Mouse (Mus musculus) testis, postnatal 14 days (tissue): ENCODE results near the gene Rspo3.
A peak's percentile ranks its signal among the peaks of the same experiment; 100 is the strongest.

Experiments used
- DNase-seq: peaks from one replicate; pipeline ENCODE4 v3.0.0; 2021; ENCODE audit warnings: low spot score

The Rspo3 gene

GRCm38 (mm10) chr10:29432935-29433453 is 102.7 kb downstream of the Rspo3 start:
- DNase-seq: no peak

DNA sequence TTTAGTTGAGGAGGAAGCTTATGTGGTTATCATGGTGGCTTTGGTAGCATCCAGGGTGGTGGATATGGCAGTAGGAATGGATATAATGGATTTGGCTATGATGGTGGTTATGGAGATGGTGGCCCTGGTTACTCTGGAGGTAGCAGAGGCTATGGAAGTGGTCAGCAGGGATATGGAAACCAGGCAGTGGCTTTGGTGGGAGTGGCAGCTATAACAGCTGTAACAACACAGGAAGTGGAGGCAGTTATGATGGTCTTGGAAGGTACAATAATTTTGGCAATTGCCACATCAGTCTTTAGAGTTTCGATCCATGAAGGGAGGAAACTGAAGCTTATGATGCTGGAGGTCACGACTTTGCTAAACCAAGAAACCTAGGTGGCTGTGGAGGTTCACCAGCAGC is 109.0 kb downstream of the Rspo3 start:
- DNase-seq: no peak

DNA sequence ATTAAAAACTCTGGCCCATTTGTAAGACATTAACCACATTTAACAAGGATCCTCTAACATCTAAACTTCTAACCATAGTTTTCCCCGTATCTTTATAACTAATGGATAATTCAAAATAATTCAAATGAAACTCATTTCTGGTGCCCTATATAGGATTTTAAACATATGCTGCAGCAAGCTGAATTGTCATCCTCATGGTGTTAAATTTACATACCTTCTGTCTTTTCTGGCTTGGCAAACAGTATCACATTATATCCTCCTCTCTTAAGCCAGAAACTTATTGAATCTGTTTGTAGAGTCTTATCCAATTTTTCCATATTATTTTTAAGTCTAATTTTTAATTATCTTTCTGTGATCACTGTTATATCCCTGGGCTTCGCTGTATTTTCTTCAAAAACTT is 111.1 kb downstream of the Rspo3 start:
- DNase-seq: no peak

DNA sequence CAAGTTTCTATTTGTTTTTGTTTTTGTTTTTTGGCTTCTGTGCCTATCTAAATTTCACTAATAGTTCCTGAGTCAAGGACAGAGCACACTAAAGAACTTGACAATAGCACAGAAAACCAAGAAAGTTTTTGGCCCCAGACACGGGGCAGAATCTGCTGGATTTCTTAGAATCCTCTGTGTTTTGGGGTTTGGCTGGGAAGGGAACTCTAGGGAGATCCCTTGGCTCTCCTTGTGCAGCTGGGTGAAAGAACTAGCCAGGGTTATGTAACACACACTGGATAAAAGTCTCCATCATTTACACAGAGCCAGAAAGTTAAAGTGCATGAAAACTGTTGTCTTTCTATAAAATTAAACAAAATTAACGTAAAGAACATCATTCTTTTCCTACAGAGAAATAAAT is 121.3 kb downstream of the Rspo3 start:
- peak; percentile 5 for DNase-seq

- DNase-seq: no peak
Observed at GRCm38 (mm10) chr10:29402656-29403268, 132.9 kb downstream of the Rspo3 start.
